Mouse (Mus musculus): Measurements from ENCODE around the gene D6Wsu163e.

D6Wsu163e gene

DNA sequence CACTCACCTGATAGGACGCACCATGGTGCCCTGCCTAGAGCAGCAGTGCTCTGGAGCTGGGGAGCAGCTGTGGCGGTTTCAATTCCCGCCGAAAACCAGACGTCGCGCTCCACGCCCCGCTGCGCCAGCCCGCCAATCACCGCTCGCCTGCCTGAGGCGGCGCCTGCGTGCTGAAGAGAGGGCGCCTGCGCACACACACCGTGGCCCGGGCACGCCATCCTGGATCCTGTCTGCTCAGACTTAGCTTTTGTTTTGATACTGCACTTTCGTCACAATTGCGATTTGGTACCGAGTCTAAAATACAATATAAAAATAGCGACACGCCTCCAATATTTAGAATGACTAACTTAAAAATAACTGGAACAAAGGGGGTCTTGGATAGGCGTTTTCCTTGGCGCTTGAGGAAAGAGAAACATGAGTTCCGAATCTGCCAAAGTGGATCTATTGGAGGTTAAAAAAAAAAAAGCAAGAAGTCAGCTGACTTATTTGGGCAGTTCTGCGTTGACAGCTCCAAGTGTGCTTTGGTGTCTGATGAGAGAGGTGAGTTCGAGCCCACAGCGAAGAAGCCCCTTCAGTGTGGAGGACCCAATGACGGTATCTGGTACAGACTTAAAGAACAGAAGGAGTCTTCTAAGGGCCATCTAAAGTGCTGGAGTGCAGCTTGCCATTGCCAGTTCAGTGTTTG, at the start of gene D6Wsu163e, which contains the start of gene Rad51ap1:
Gene D6Wsu163e (plus strand): TSS at position 476 of the 685 bp plus-strand sequence.
Gene Rad51ap1 (minus strand): TSS at position 101 of the 685 bp plus-strand sequence.
- ATAC-seq (ENCODE audit: insufficient number of reproducible peaks, low FRiP score, low TSS enrichment) = peak; percentile 97

DNA sequence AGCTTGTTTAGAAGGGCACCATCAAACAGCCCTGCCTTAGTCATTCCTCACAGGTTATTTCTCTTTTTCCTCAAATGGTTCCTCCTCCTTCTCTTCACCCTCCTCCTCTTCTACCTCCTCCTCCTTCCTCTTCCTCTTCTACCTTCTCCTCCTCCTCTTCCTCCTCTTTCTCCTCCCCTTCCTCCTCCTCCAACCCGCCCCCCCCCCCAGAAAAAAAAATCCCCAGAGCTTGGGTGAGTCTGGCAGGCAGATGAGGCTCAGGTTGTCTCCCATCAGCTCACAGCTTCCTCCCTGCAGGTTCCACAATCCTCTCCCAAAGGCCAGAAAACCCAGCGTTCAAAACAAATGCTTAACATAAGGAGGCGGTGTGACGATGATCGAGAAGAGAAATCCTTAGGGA, 32.4 kb upstream of the D6Wsu163e start:
- no peak for ATAC-seq (ENCODE audit: insufficient number of reproducible peaks, low FRiP score, low TSS enrichment)

DNA sequence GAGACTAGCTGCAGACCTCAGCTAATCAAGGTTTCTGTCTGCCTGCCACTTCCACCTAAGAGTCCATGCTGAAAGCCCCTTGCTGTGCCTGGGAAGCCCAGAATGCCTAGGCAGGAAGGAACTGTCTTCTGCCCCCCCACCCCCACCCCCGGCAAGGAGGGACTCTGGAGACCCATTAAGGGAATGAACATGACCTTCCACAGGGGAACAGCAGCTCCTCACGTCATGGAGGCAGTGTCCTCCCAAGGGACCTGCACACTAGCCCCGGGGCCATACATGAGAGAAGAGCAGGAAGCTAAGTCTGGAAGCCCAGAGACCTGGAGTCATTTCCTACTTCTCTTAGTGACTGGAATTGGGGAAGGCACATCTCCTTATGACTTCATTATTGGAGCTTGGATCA, 31.9 kb upstream of the D6Wsu163e start:
- no peak for ATAC-seq (ENCODE audit: insufficient number of reproducible peaks, low FRiP score, low TSS enrichment)

DNA sequence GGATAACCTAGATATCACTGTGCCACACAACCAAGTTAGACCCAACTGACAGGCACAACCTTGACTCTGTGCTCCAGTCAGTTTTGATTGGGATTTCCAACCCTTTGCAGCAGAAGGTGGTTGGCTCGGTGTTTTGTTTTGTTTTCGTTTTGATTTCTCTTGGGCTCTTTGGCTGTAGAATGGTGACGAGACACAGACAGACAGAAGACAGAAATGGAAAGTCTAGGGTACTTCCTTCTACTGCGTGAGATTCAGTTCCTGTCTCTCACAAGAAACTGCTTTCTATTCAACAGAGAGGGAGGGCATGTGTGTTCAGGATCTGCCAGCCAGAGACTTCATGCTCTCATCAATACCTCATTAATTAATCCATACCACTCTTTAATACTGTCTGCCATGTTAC, 29.0 kb upstream of the D6Wsu163e start:
- ATAC-seq (ENCODE audit: insufficient number of reproducible peaks, low FRiP score, low TSS enrichment) = no peak

DNA sequence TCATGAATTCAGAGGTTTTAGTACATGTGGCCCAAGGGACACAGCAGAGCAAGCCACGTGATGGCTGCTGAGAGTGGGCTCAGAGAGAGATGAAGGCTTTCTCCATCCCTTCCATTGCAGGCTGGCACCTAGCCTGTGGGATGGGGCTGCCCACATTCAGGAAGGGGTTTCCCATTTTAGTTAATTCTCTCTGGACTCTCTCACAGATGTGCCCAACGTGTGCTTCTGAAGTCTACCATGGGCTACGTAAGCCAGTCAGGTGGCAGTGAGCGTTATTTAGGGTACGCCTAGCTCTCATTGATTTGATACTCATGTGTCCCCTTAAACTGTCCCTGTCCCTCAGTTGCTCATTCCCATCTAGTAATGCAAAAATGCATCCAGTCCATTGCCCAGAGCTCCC, 24.8 kb upstream of the D6Wsu163e start:
- no peak for ATAC-seq (ENCODE audit: insufficient number of reproducible peaks, low FRiP score, low TSS enrichment)

DNA sequence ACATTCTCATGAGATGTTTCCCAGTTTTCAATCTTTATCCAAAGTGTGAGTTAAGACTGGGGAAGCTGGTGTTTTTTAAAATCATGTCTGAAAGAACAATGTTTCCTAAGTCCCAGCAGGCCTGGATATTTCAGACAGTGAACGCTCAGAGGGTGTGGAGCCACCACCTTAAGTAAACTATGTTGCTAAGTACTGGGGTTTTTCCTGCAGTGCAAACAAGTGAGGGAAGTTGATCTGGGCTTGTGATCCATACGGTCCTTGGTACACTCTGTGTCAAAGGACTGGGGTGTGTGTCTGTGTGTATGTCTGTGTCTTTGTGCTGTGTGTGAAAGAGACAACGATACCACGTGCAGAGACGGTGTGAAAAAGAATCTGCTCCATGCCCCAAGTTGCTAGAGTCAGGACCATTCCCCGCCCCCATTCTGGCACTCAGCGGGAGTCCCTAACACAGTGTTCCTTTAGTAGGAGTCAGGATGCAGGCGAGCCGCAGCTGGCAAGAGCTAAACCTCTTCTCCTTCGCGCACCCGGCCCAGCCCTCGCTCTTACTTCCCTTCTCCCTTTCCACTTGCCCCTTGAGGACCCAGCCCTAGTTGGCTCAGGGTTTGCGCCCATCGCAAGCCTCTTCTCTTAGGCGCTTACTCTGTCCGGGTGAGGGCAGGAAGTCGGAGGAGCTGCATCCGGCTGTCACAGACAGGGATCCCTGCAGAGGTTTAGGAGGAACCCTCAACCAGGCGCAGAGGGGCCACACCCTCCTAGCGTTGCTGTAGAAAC, 18.5 kb upstream of the D6Wsu163e start, which contains the start of gene Dyrk4:
Gene Dyrk4 (minus strand): TSS at position 729 of the 771 bp plus-strand sequence.
- 0 out of 2 replicates have a peak, but pooled peaks have one; percentile 15 for ATAC-seq (ENCODE audit: insufficient number of reproducible peaks, low FRiP score, low TSS enrichment)

DNA sequence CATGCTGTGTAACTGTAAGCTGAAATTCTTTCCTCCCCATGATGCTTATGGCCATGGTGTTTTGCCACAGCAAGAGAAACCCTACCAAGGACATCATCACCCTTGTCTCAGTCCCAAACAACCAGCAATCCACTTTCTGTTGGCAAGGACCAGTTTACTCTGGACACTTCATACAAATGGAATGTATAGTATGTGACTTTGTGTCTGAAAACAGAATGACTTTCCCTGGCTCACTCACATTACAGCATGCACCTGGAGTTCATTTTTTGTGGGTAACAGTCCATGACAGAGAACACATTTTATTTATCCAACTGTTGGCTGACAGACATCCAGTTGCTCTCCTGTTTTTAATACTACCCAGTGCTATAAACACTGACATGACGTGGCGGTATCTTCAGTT, 6.9 kb upstream of the D6Wsu163e start:
- no peak for ATAC-seq (ENCODE audit: insufficient number of reproducible peaks, low FRiP score, low TSS enrichment)

DNA sequence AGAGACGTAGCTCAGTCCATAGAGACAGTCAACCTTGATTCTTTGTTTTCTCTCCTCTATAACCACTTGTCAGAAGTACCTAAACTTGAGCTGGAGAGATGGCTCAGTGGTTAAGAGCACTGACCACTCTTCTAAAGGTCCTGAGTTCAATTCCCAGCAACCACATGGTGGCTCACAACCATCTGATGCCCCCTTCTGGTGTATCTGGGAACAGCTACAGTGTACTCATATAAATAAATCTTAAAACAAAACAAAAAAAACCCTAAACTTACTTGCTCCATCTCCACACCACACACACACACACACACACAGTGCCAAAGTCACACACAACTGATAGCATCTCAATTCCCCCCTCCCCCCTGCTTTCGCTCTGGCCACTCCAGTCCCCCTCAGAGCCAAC, 1.7 kb upstream of the D6Wsu163e start:
- no peak for ATAC-seq (ENCODE audit: insufficient number of reproducible peaks, low FRiP score, low TSS enrichment)

DNA sequence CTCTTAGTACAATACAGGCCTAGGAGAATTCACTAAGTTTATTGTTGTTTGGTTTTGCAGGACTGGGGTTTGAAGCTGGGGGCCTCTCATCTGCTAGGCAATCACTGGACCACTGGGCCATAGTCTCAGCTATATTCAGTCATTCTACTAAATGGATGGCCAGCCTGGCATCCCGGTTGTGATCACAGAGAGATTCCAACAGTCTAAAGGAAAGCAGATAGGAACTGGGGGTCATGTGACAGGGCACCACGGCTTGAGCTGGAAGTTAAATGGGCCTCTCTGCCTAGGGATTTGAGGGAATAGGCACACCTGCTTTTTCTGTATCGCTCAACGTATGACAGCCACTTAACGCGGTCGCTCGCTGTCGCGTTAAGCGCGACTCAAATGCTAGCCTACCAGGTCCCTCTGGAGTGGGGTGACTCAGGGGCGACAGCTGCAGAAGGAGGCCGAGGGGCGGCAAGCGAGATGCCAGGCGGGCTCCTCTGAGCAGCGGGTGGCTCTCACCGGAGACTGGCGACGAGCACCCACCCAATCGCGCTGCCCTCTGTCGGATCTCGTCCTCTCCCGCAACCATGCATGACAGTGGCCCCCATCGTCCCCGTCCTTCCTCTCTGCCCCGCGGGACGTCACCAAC, 792 bp upstream of the D6Wsu163e start:
- ATAC-seq (ENCODE audit: insufficient number of reproducible peaks, low FRiP score, low TSS enrichment) = no peak

DNA sequence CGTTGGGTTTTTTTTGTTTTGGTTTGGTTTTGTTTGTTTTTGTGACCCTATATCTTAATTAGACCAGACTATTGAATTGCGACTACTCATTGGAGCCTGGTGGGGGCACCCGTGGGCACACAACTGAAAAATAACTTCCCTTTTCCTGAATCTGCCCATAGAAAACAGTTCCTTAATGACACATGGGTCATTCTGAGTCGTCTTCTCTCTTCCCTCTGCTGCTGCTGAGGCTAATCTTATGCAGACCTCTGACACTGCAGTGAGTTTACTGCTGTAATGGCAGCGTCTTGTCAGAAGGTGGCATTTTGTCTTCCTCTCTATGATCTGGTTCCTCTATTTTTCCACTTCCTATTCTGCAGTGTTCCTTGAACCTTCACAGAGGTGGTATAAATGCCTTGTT, 689 bp downstream of the D6Wsu163e start:
- no peak for ATAC-seq (ENCODE audit: insufficient number of reproducible peaks, low FRiP score, low TSS enrichment)

DNA sequence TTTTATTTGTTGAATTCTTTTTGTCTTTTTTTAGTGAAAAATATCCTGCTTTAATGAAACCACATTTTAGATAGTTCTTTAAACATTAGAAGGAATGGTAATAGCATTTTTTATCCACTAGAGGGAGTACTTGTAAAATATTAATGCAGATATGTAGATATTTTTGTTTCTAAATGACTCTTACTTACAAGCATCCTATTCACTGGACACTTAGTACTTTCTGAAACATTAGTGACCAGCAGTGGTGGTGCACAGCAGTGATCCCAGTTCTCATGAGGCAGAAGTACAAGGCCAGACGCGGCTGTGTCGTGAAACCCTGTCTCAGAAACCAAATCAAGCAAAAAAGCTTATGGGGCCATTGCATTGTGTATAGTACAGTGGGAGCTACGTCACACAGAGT, 8.6 kb downstream of the D6Wsu163e start:
- ATAC-seq (ENCODE audit: insufficient number of reproducible peaks, low FRiP score, low TSS enrichment) = no peak

DNA sequence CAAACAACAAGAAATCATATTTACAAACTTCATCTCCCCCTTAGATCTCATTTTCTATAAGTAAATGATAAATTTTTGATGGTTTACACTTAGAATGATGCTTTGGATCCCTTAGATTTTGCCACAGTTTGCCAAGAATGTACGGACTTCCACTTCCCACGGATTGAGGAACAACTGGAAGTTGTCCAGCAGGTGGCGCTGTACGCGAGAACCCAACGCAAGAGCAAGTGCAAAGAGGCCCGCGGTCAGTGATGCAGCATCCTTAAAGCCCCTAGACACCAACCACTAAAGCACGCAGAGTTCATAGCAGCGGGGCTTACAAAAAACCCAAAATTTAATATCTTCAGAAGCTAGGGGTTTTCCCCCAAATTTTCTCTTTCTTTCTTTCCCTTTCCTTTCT, 16.0 kb downstream of the D6Wsu163e start:
- ATAC-seq (ENCODE audit: insufficient number of reproducible peaks, low FRiP score, low TSS enrichment) = peak; percentile 72

DNA sequence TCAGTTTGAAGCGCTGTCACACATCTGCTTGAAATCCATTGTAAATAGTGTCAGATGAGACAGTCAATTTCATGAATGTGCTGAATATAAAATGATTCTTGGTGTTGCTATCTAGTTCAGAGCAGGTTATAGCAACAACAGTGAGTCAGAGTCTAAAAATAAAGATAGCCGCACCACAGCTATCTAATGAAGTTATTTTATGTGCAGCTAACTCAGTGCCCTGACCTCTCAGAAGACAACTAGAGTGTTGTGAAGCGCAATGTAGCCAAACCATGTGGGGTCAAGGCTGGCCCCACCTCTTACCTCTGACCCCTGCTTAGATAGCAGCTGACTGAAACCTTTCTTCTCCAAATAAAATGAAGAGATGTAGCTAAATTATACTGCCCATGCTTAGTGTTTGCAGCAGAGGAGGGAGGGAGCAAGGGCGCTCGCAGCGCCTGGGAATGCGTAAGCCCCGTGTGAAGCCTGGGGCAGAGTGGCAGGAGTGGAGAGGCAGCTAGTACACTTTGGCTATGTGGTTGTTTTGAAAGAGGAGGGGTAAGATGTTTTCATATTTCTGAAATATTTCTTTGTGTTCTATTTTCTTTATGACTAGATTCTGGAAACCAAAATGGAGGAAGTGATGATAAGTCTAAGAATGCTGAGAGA, 21.7 kb downstream of the D6Wsu163e start:
- no peak for ATAC-seq (ENCODE audit: insufficient number of reproducible peaks, low FRiP score, low TSS enrichment)

DNA sequence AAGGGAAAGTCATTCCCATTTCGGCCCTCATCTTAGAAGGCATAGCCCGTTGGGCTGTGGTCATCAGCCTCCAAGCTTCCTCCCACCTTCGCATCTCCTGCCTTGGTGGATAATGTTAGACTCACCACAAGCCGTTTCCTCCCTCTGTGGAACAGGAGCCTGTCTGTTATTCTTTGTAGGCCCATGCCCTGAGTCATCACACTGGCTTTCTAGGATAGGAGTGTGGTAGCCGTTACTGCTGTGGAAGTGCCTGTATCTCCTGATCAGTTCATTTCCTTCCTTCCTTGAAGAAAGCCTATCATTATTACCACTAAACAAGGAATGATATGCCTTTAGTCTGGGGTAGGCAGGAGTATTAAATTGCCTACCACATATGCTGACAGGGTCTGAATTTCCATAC, 22.9 kb downstream of the D6Wsu163e start:
- no peak for ATAC-seq (ENCODE audit: insufficient number of reproducible peaks, low FRiP score, low TSS enrichment)

DNA sequence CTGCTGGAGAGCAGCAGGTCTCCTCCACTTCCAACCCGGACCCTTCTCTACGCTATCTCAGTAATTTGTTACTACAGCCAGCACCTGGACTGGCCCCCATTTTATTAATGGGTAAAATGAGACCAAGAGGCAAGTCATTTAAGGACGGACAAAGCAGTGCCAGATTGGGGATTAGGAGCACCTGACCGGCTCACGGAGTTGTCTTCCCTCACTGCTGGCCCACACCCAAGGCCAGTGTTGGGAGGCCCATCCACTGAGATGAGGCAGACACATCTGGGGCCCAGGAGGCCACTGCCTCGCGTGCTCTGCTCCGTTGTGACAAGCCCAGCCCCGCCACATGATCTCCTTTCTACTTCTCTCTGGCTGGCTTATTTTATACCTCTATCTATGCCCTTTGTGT, 23.7 kb downstream of the D6Wsu163e start:
- ATAC-seq (ENCODE audit: insufficient number of reproducible peaks, low FRiP score, low TSS enrichment) = no peak

DNA sequence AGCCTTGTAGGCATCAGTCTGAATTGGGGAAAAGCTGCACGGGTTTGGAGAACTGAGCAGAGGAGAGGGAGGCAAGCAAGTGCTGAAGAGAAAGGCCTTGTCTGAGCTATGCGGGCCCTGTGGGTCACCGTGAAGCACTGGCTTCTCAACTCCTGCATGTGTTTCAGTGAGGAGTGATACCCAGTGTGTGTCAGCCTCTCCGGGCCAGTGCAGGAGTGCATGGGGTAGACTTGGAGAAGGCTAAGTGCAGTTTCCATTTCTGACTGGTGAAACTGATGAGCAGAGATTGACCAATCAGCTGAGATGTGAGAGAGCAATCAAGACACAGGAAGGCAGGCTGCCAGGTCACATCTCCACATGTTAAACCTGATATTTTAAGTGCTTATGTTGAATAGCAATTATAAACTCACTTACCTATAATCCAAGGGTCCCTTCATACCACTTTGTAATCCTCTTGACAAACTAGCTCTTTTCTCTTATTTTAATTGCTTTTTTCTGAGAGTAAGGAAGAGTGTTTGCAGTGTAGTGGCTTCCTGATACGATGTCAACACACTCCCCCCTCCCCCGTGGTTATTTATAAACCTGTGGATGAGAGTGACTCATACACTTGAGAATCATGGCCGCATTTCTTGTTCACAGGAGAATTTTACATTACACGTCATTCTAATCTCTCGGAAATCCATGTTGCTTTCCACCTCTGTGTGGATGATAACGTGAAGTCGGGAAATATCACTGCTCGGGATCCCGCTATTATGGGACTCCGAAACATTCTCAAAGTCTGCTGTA, 26.7 kb downstream of the D6Wsu163e start:
- no peak for ATAC-seq (ENCODE audit: insufficient number of reproducible peaks, low FRiP score, low TSS enrichment)

DNA sequence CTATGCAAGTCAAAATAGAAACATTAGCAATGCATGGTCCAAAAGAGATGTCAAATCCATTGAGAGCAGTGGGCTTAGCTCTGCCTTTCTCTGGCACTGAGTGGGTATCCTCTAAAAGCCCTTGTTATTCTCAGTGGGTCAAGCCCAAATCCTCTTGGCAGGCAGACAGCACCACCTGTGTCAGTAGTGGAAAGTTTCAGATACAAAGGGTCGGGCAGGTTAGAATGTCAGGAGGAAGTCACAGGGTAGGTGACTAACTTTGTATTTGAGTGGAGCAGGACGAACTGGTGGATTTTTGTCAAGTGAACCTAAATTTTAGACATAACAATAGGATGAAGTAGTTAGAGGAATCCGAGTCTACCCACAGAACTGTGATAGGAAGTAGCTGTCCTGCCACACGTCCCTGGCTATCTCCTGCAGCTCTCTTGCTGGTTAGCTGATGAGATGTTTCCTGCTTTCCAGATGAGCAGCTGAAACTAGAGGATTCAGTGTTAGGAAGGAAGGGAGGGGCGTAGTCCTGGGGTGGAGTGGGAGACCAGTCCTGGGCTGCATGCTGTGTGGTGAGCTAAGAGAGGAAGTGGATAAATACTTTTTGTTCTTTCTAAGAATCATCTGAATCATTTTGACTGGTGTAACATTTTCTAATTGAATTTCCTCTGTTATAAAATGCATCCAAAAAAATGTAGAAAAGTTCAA, 41.9 kb downstream of the D6Wsu163e start:
- ATAC-seq (ENCODE audit: insufficient number of reproducible peaks, low FRiP score, low TSS enrichment) = no peak

DNA sequence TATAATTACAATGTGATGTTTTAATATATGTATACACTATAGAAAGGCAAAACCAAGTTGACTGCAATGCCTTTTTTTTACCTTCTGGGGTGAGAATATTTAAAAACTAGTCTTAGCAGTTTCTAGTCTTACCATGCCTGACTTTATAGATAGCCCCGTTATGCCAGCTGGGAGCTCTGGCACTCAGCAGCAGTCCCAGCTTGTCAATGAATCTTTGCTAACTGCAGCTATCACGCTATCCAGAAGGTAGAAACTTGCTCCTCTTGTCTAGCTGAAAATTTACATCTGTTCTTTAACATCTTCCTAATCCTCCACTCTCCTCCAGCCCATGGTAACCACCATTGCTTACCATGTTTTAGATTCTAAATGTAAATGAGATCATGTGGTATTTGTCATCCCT, 53.9 kb downstream of the D6Wsu163e start:
- ATAC-seq (ENCODE audit: insufficient number of reproducible peaks, low FRiP score, low TSS enrichment) = no peak

DNA sequence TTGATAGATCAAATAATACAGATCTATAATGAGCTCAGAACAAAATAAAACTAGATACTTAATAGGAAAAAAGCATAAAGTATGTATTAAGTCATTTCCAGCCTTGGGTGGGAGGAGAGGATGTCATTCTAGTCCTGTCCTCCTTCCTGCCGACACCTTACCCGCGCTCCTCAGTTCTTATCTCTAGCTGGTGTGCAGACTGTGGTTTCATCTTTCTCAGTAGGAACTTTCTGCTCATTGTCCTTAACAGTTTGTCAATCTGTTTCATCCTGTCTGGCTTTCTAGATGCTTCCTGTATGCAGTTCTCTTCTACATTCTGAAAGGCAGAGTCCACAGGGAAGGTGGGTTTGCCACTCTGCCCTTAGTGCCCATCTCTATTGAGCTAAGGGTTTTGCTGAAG, 55.7 kb downstream of the D6Wsu163e start:
- ATAC-seq (ENCODE audit: insufficient number of reproducible peaks, low FRiP score, low TSS enrichment) = no peak
